23 mouse cellular contexts compared by ENCODE assay signal in the genomic region with DNA sequence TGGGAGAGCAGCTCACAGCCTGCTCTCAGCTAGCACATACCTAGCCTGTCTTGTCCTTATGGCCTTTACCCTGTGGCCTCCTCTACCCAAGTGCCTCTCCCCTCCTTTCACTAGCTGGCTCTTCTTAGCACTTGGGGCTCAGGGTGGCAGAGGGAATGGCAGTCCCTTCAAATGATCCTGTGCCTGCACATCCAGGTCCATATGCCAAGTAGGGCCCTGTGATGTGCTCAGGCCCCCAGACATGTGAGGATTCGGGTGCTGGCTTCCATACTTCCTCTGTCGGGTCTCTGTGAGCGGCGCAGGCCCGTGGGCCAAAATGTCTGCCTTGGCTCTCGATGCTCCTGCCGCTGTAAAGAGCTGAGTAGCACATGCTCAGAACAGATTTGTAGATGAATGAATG. TPM values are rescaled to one million over a fixed set of nuclear protein-coding genes. Genes with fewer than 3 reads are reported as not detected.
"Had no signal": no experiment of that assay in that cellular context is flagged by ENCODE, and none has a peak within 500 bp of the region (broad histone marks: within the 10 kb centered on the region; RNA-seq: fewer than 3 reads in every experiment).

No protein-coding gene starts in this region.

- H3K27ac ChIP-seq: liver, embryonic 12.5 days; liver, embryonic 14.5 days; midbrain, embryonic 12.5 days; neural tube, embryonic 13.5 days; neural tube, embryonic 15.5 days; stomach, embryonic 15.5 days; stomach, postnatal 0 days had no signal

- DNase-seq: lung, adult 18-20 months; lung, embryonic 14.5 days; lung, postnatal 10 days; lung, postnatal 4 days; midbrain, embryonic 14.5 days; right cerebral cortex, postnatal 14 days; thymus, postnatal 25 days; thymus, postnatal 4 days had no signal

- H3K4me3 ChIP-seq: liver, embryonic 12.5 days; midbrain, embryonic 12.5 days; myocyte; neural tube, embryonic 13.5 days; neural tube, embryonic 15.5 days; stomach, embryonic 15.5 days had no signal

- H3K9me3 ChIP-seq: liver, embryonic 12.5 days; midbrain, embryonic 12.5 days; neural tube, embryonic 13.5 days; neural tube, embryonic 15.5 days; stomach, embryonic 15.5 days had no signal

- H3K27me3 ChIP-seq: liver, embryonic 12.5 days; midbrain, embryonic 12.5 days; neural tube, embryonic 13.5 days; neural tube, embryonic 15.5 days; stomach, embryonic 15.5 days had no signal

- H3K9ac ChIP-seq: liver, embryonic 12.5 days; liver, embryonic 14.5 days; lung, embryonic 14.5 days; midbrain, embryonic 12.5 days; neural tube, embryonic 13.5 days; neural tube, embryonic 15.5 days; stomach, embryonic 15.5 days had no signal

- H3K36me3 ChIP-seq: liver, embryonic 12.5 days; midbrain, embryonic 12.5 days; neural tube, embryonic 13.5 days; neural tube, embryonic 15.5 days; stomach, embryonic 15.5 days had no signal

- H3K4me1 ChIP-seq: midbrain, embryonic 12.5 days; neural tube, embryonic 13.5 days; neural tube, embryonic 15.5 days; stomach, embryonic 15.5 days had no signal

- H3K4me2 ChIP-seq: liver, embryonic 12.5 days; lung, embryonic 14.5 days; midbrain, embryonic 12.5 days; neural tube, embryonic 13.5 days; neural tube, embryonic 15.5 days; stomach, embryonic 15.5 days had no signal

- ATAC-seq: liver, embryonic 12.5 days; midbrain, embryonic 16.5 days had no signal

RNA-seq across cellular contexts. Expression of a gene that starts 2.9 kb away (rescaled TPM):
- polyA plus RNA-seq: liver, embryonic 12.5 days; liver, embryonic 16.5 days; myocyte had no signal

RNA-seq across cellular contexts. Expression of a gene that starts 58.0 kb away (rescaled TPM):
- total RNA-seq: liver, adult 2 months; megakaryocyte, adult 5-6 weeks; megakaryocyte-erythroid progenitor cell, adult 5-6 weeks had no signal
- polyA plus RNA-seq: liver, adult 2 months; lung, embryonic 14.5 days; lung, embryonic 16.5 days; midbrain, embryonic 12.5 days; midbrain, embryonic 14.5 days; midbrain, embryonic 16.5 days; neural tube, embryonic 11.5 days; neural tube, embryonic 13.5 days; neural tube, embryonic 15.5 days had no signal
